Mouse (Mus musculus): ENCODE data around the gene Iffo2.

Gene Iffo2

GRCm38 (mm10) chr4:139506727-139507126 lies 23.6 kb upstream of the Iffo2 start:
- CTCF ChIA-PET = interaction anchor here in 3 of 4 experiments (0.6 to 1.8 kb wide), 6 partner anchors 15 to 137 kb away, joined by 3 to 9 read pairs (median 4); partner anchors contain the start of gene Gm21969 (in 1 of the 3)
- POLR2A ChIA-PET = no interaction called here

- POLR2A ChIA-PET = interaction anchor here in 1 of 4 experiments (0.9 kb wide), 1 partner anchor 12 kb away, joined by 3 read pairs; no protein-coding TSS in a partner anchor
- CTCF ChIA-PET = interaction anchor here in 1 of 4 experiments (1.6 kb wide), 1 partner anchor 102 kb away, joined by 8 read pairs; no protein-coding TSS in a partner anchor
Measured at GRCm38 (mm10) chr4:139509069-139509468, 21.3 kb upstream of the Iffo2 start.

- CTCF ChIA-PET = interaction anchor here in 2 of 4 experiments (0.5 to 1.3 kb wide), 3 partner anchors 81 to 100 kb away, joined by 3 to 11 read pairs (median 4); partner anchors contain the start of gene Gm21969 (in 1 of the 2)
- POLR2A ChIA-PET = interaction anchor here in 1 of 4 experiments (0.6 to 1.0 kb wide), 3 partner anchors 25 to 644 kb away, joined by 3 read pairs; no protein-coding TSS in a partner anchor
Measured at GRCm38 (mm10) chr4:139511557-139511956, 18.8 kb upstream of the Iffo2 start.

- ChIA-PET POLR2A (interaction anchor here in 1 of 4 experiments (1.0 kb wide), 1 partner anchor 110 kb away, joined by 3 read pairs; the partner anchor contains the start of gene Aldh4a1), CTCF (interaction anchor here in 3 of 4 experiments (0.9 to 1.5 kb wide), 5 partner anchors 36 to 117 kb away, joined by 3 to 4 read pairs (median 3); partner anchors contain the start of gene Gm21969 (in 1 of the 3))
Measured at GRCm38 (mm10) chr4:139512985-139513384, 17.4 kb upstream of the Iffo2 start.

GRCm38 (mm10) chr4:139519221-139519620 lies 11.1 kb upstream of the Iffo2 start:
- POLR2A ChIA-PET = interaction anchor here in 1 of 4 experiments (0.6 kb wide), 1 partner anchor 444 kb away, joined by 4 read pairs; no protein-coding TSS in a partner anchor
- CTCF ChIA-PET = interaction anchor here in 1 of 4 experiments (2.2 kb wide), 1 partner anchor 92 kb away, joined by 6 read pairs; no protein-coding TSS in a partner anchor

GRCm38 (mm10) chr4:139521926-139522325 lies 8.4 kb upstream of the Iffo2 start:
- ChIA-PET CTCF (interaction anchor here in 2 of 4 experiments (0.7 to 1.1 kb wide), 2 partner anchors 51 to 630 kb away, joined by 3 read pairs; no protein-coding TSS in a partner anchor), POLR2A (no interaction called here)

DNA sequence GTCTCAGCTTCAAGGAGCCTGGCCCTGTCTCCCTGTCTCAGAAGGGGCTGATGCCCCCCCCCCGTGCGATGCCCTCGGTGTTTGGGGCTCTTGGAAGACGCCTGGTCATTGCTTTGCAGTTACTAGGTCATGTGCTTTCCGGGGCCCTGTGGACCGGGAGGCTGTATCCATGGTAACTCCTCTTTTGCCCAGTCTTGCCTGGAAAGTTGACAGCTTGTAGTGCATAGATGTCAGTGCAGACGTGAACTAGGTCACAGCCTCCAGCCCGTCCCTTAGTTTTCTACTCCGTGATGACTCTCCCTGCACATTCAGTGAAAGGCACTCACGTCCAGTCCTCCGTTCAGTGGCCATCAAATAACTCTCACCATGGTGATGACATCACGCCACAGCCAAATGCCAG lies 3.9 kb upstream of the Iffo2 start:
- CTCF ChIA-PET = interaction anchor here in 3 of 4 experiments (0.7 to 1.3 kb wide), 4 partner anchors 38 to 85 kb away, joined by 3 to 6 read pairs (median 4); no protein-coding TSS in a partner anchor

GRCm38 (mm10) chr4:139532081-139532480 lies 1.7 kb downstream of the Iffo2 start:
- POLR2A ChIA-PET = interaction anchor here in 1 of 4 experiments (0.7 kb wide), 1 partner anchor 517 kb away, joined by 3 read pairs; no protein-coding TSS in a partner anchor
- CTCF ChIA-PET = no interaction called here

More for the DNA sequence above, 3.9 kb upstream of the Iffo2 start:
- POLR2A ChIA-PET = interaction anchor here in 2 of 4 experiments (0.6 to 1.1 kb wide), 3 partner anchors 77 to 1098 kb away, joined by 3 to 14 read pairs (median 3); partner anchors contain the start of gene Gm21969 (in 1 of the 2)

DNA sequence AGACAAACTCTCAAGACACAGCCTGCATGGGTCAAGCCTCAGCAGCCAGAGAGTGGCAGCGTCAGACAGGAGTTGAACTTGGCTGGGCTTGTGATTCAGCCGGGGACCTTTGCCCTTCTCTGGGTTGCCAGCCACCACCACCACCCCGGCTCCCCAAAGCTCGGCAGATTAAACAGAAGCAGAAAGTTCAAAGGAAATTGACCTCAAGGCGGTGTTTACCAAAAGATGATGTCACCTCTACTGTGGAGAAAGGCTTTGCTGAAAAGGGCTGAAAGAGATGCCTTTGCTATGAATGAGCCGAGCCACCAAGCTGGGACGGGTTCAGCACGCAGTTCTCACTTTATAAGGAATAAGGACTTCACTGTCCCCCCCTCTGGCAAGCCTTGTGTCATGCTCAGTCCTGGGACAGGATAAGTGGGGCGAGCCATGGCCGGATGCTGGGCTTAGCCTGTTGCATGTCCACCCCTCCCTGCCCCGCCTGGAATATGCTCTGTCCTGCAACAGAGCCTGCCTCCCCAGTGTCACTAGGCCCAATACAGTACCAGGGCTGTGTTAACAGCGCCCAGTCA lies 4.9 kb downstream of the Iffo2 start:
- POLR2A ChIA-PET = no interaction called here
- CTCF ChIA-PET = interaction anchor here (0.7 to 1.5 kb wide), 5 partner anchors 10 to 76 kb away, joined by 3 to 5 read pairs (median 3); no protein-coding TSS in a partner anchor

DNA sequence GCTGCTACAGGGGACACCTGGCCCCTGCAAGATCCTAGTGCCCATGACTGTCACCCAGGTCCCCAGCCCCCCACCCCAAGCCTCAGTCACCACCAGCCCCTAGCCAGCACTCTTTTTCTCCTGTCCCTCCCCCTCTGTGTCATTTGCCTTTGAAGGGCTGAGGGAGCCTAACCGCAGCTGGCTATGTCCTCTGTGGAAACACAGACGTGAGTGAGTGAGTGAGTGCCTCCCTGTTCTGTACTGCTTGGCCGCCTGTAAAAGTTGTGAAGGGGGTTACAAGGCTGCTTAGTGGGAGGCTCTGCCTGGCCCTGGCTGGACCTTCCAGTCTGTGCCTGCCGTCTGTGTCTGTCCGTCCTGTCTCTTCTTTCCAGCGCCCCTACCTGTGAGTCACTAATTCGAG lies 5.4 kb downstream of the Iffo2 start:
- POLR2A ChIA-PET = no interaction called here
- CTCF ChIA-PET = interaction anchor here in 3 of 4 experiments (0.6 to 1.2 kb wide), 3 partner anchors 9 to 65 kb away, joined by 3 read pairs; no protein-coding TSS in a partner anchor

- ChIA-PET POLR2A (interaction anchor here in 2 of 4 experiments (0.6 to 0.7 kb wide), 2 partner anchors 77 to 830 kb away, joined by 3 to 4 read pairs; no protein-coding TSS in a partner anchor), CTCF (interaction anchor here in 3 of 4 experiments (0.6 to 0.7 kb wide), 4 partner anchors 72 to 410 kb away, joined by 3 to 7 read pairs (median 4); no protein-coding TSS in a partner anchor)
Measured at GRCm38 (mm10) chr4:139536706-139537105, 6.4 kb downstream of the Iffo2 start.

DNA sequence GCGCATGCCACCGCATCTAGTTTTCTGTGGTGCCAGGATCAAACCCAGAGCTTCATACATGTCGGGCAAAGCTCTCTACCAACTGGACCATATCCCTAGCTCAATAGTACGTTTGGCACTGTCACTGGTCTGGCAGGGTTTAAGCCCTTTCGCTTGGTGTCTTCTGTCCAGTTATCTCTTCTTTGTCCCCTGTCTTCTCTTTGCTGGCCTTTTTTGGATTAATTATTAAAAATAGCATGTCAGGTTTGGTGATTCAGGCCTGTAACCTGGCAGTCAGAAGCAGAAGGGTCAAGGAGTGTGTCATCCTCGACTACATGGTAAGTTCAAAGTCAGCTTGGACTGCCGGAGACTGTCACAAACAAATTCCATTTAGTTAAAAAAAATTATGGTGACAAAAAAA lies 10.4 kb downstream of the Iffo2 start:
- CTCF ChIA-PET = interaction anchor here in 2 of 4 experiments (0.6 to 1.5 kb wide), 2 partner anchors 33 to 52 kb away, joined by 3 read pairs; no protein-coding TSS in a partner anchor
- POLR2A ChIA-PET = interaction anchor here in 1 of 4 experiments (0.7 kb wide), 1 partner anchor 29 kb away, joined by 3 read pairs; no protein-coding TSS in a partner anchor

DNA sequence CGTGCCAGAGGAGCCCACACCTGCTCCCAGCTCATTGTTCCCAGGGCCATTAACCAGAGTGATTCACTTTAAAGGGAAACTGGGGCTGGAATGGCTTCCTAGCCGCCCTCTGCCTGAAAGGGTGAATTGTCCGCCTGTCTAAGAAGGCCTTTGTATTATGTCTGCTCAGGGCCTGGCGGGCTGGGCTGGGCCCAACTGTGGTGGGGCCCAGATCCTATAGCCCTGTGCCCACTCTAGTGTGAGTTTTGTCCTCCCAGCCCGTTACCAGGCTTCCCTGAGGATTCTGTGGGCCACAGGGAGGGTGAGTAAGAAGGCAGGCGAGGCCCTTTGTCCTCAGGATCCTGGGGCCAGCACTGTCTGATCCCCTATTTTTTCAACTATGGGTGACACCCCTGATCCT lies 15.4 kb downstream of the Iffo2 start:
- ChIA-PET POLR2A (no interaction called here), CTCF (interaction anchor here in 3 of 4 experiments (1.1 to 1.2 kb wide), 3 partner anchors 10 to 57 kb away, joined by 3 to 7 read pairs (median 4); partner anchors contain the start of gene Gm21969 (in 2 of the 3))

DNA sequence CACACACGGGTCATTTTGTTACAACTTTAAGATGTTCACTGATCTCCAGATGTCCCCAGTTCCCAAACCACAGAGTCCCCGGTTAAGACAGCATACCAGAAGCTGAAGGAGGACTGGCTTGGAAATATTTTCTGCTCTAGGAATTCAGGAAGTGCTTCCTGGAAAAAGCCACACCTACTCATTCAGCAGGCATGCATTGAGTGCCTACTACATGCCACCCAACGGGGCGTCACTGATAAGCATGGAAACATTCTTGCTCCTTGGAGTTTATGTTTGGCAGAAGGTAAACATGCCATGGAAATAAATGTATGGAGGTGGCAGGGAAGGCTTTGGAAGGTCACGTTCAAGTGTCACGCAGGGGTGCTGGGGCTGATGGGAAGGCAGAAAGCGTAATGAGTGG lies 19.1 kb downstream of the Iffo2 start:
- POLR2A ChIA-PET = interaction anchor here in 1 of 4 experiments (0.6 kb wide), 1 partner anchor 29 kb away, joined by 4 read pairs; no protein-coding TSS in a partner anchor
- CTCF ChIA-PET = no interaction called here

- POLR2A ChIA-PET = interaction anchor here in 2 of 4 experiments (0.6 to 1.7 kb wide), 3 partner anchors 19 to 94 kb away, joined by 3 to 15 read pairs (median 6); no protein-coding TSS in a partner anchor
- CTCF ChIA-PET = interaction anchor here in 1 of 4 experiments (1.0 to 1.3 kb wide), 3 partner anchors 19 to 56 kb away, joined by 4 to 5 read pairs (median 5); partner anchors contain the start of gene Gm21969
Measured at GRCm38 (mm10) chr4:139555235-139555634, 24.9 kb downstream of the Iffo2 start.

- ChIA-PET POLR2A (interaction anchor here in 2 of 4 experiments (0.6 to 1.7 kb wide), 4 partner anchors 18 to 93 kb away, joined by 3 to 15 read pairs (median 4); no protein-coding TSS in a partner anchor), CTCF (interaction anchor here in 1 of 4 experiments (1.0 to 1.3 kb wide), 3 partner anchors 18 to 55 kb away, joined by 4 to 5 read pairs (median 5); partner anchors contain the start of gene Gm21969)
Measured at GRCm38 (mm10) chr4:139555951-139556350, 25.6 kb downstream of the Iffo2 start.

DNA sequence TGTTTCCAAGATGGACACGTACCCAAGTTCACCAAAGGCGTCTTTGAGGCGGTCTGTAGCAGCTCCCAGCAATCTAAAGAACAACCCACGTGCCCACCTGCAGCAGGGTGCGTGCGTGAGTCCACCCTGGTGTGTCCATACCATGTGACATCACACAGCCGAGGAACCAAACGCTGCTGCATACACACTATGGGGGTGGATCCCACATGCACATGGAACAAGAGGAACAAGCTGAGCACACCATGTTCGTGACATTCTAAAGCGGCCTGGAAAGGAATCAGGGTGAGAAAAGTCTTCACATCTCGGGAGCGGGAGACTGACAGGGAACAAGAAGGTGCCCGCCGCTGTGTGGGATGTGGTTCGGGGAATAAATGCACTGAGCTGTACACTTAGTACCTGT lies 38.0 kb downstream of the Iffo2 start:
- CTCF ChIA-PET = interaction anchor here in 2 of 4 experiments (0.6 to 1.0 kb wide), 2 partner anchors 10 to 406 kb away, joined by 3 read pairs; no protein-coding TSS in a partner anchor
- POLR2A ChIA-PET = interaction anchor here in 1 of 4 experiments (0.6 kb wide), 1 partner anchor 169 kb away, joined by 4 read pairs; no protein-coding TSS in a partner anchor

GRCm38 (mm10) chr4:139570756-139571155 lies 40.4 kb downstream of the Iffo2 start:
- ChIA-PET POLR2A (interaction anchor here in 2 of 4 experiments (0.7 to 1.9 kb wide), 2 partner anchors 12 to 599 kb away, joined by 4 read pairs; no protein-coding TSS in a partner anchor), CTCF (interaction anchor here in 3 of 4 experiments (1.0 to 2.1 kb wide), 5 partner anchors 32 to 73 kb away, joined by 4 to 7 read pairs (median 6); partner anchors contain the start of gene Gm21969 (in 1 of the 3))
